Mouse (Mus musculus): Measurements from ENCODE around the gene D10Wsu102e.

Gene D10Wsu102e

GRCm38 (mm10) chr10:83346359-83346736, 13.7 kb upstream of the D10Wsu102e start:
- WGBS = 87% methylated on average over 5 of the region's 5 CpGs

- 51% methylated on average over 7 of the region's 7 CpGs for WGBS
These were observed 12.5 kb upstream of the D10Wsu102e start for GRCm38 (mm10) chr10:83347494-83347893.

GRCm38 (mm10) chr10:83350689-83351088, 9.3 kb upstream of the D10Wsu102e start:
- WGBS = 95% methylated on average over 2 of the region's 2 CpGs

- 88% methylated on average over 4 of the region's 4 CpGs for WGBS
These were observed 8.2 kb upstream of the D10Wsu102e start for GRCm38 (mm10) chr10:83351779-83352178.

GRCm38 (mm10) chr10:83353680-83354332, 6.2 kb upstream of the D10Wsu102e start:
- 41% methylated on average over 14 of the region's 14 CpGs for WGBS

GRCm38 (mm10) chr10:83354333-83354719, 5.7 kb upstream of the D10Wsu102e start:
- WGBS = 40% methylated on average over 8 of the region's 8 CpGs

GRCm38 (mm10) chr10:83356416-83356815, 3.6 kb upstream of the D10Wsu102e start:
- WGBS = 88% methylated on average over 12 of the region's 12 CpGs

- 83% methylated on average over 4 of the region's 4 CpGs for WGBS
These were observed 570 bp upstream of the D10Wsu102e start for GRCm38 (mm10) chr10:83359451-83359850.

GRCm38 (mm10) chr10:83360356-83360755, 335 bp downstream of the D10Wsu102e start:
- under 1% methylated on average over 40 of the region's 40 CpGs for WGBS

GRCm38 (mm10) chr10:83361643-83362382, 1.8 kb downstream of the D10Wsu102e start:
- WGBS = 43% methylated on average over 5 of the region's 5 CpGs

- WGBS = 95% methylated on average over 8 of the region's 8 CpGs
These were observed 3.4 kb downstream of the D10Wsu102e start for GRCm38 (mm10) chr10:83363451-83363850.

GRCm38 (mm10) chr10:83368918-83369317, 8.9 kb downstream of the D10Wsu102e start:
- WGBS = 65% methylated on average over 5 of the region's 5 CpGs

- 98% methylated on average over 3 of the region's 3 CpGs for WGBS
These were observed 14.1 kb downstream of the D10Wsu102e start for GRCm38 (mm10) chr10:83374045-83374656.

GRCm38 (mm10) chr10:83375458-83375857, 15.4 kb downstream of the D10Wsu102e start:
- whole genome bisulfite sequencing = 96% methylated on average over 5 of the region's 5 CpGs

- 86% methylated on average over 8 of the region's 8 CpGs for WGBS
These were observed 17.1 kb downstream of the D10Wsu102e start for GRCm38 (mm10) chr10:83376911-83377682.

- WGBS = 62% methylated on average over 9 of the region's 9 CpGs
These were observed 18.2 kb downstream of the D10Wsu102e start for GRCm38 (mm10) chr10:83378083-83378833.

GRCm38 (mm10) chr10:83380501-83380900, 20.5 kb downstream of the D10Wsu102e start:
- 95% methylated on average over 2 of the region's 2 CpGs for WGBS

- 87% methylated on average over 4 of the region's 4 CpGs for WGBS
These were observed 22.5 kb downstream of the D10Wsu102e start for GRCm38 (mm10) chr10:83382528-83382927.

GRCm38 (mm10) chr10:83382988-83383387, 23.0 kb downstream of the D10Wsu102e start:
- WGBS = 55% methylated on average over 2 of the region's 2 CpGs

GRCm38 (mm10) chr10:83383863-83384262, 23.8 kb downstream of the D10Wsu102e start:
- 88% methylated on average over 13 of the region's 13 CpGs for WGBS

Measured in cerebral cortex, adult 2 months (tissue).